Mouse (Mus musculus): ENCODE measurements around the gene Pimreg. TPM values are rescaled to one million over a fixed set of nuclear protein-coding genes. Genes with fewer than 3 reads are reported as not detected.
A peak's percentile ranks its signal among the peaks of the same experiment; 100 is the strongest.

Gene Pimreg
- polyA plus RNA-seq, 1 experiment from 2014 or later, result 107 TPM

- Histone ChIP-seq H3K36me3 (ENCODE audit: control insufficient read depth, insufficient read depth, low read length) (no peaks in the 10 kb centered on the region), H3K9ac (ENCODE audit: low read length) (no peak overlapping the region), H3K27me3 (replicated peaks; ENCODE audit: control insufficient read depth, insufficient read depth, low read length) (no peaks in the 10 kb centered on the region), H3K27ac (ENCODE audit: low read depth) (no peak overlapping the region), H3K4me2 (ENCODE audit: low read length) (no peak overlapping the region), H3K4me1 (replicated peaks; ENCODE audit: control insufficient read depth, insufficient read depth, low read length) (no peaks in the 10 kb centered on the region), H3K4me3 (ENCODE audit: low read depth, low read length) (no peak overlapping the region), H3K9me3 (ENCODE audit: control insufficient read depth, low read length) (no peaks in the 10 kb centered on the region)
- no peak for DNase-seq (ENCODE audit: low spot score)
- ATAC-seq (replicated peaks; ENCODE audit: low FRiP score, low TSS enrichment, low read depth), result no peak
- 33% methylated on average over 10 of the region's 10 CpGs for WGBS
Measured at GRCm38 (mm10) chr11:72023581-72023980, 18.3 kb upstream of the Pimreg start.

- Histone ChIP-seq H3K27ac (ENCODE audit: low read depth) (no peak overlapping the region), H3K27me3 (replicated peaks; ENCODE audit: control insufficient read depth, insufficient read depth, low read length) (no peaks in the 10 kb centered on the region), H3K9me3 (ENCODE audit: control insufficient read depth, low read length) (no peaks in the 10 kb centered on the region), H3K9ac (ENCODE audit: low read length) (no peak overlapping the region), H3K36me3 (ENCODE audit: control insufficient read depth, insufficient read depth, low read length) (no peaks in the 10 kb centered on the region), H3K4me1 (replicated peaks; ENCODE audit: control insufficient read depth, insufficient read depth, low read length) (no peaks in the 10 kb centered on the region), H3K4me2 (ENCODE audit: low read length) (no peak overlapping the region), H3K4me3 (ENCODE audit: low read depth, low read length) (no peak overlapping the region)
- no peak for DNase-seq (ENCODE audit: low spot score)
- ATAC-seq (replicated peaks; ENCODE audit: low FRiP score, low TSS enrichment, low read depth), result 0 out of 2 replicates have a peak, but pooled peaks have one; percentile 33
- WGBS, result 26% methylated on average over 5 of the region's 5 CpGs
Measured at GRCm38 (mm10) chr11:72024193-72024781, 17.5 kb upstream of the Pimreg start.

GRCm38 (mm10) chr11:72025843-72026242, 16.0 kb upstream of the Pimreg start:
- Histone ChIP-seq H3K27ac (ENCODE audit: low read depth) (no peak overlapping the region), H3K4me2 (ENCODE audit: low read length) (no peak overlapping the region), H3K27me3 (replicated peaks; ENCODE audit: control insufficient read depth, insufficient read depth, low read length) (0 out of 2 replicates have a peak, but pooled peaks cover 5% of the 10 kb centered on the region), H3K9me3 (ENCODE audit: control insufficient read depth, low read length) (no peaks in the 10 kb centered on the region), H3K36me3 (ENCODE audit: control insufficient read depth, insufficient read depth, low read length) (no peaks in the 10 kb centered on the region), H3K4me3 (ENCODE audit: low read depth, low read length) (no peak overlapping the region), H3K4me1 (replicated peaks; ENCODE audit: control insufficient read depth, insufficient read depth, low read length) (no peaks in the 10 kb centered on the region), H3K9ac (ENCODE audit: low read length) (no peak overlapping the region)
- no peak for ATAC-seq (replicated peaks; ENCODE audit: low FRiP score, low TSS enrichment, low read depth)
- WGBS, result 43% methylated on average over 5 of the region's 5 CpGs
- no peak for DNase-seq (ENCODE audit: low spot score)

GRCm38 (mm10) chr11:72026516-72026915, 15.3 kb upstream of the Pimreg start:
- Histone ChIP-seq H3K4me3 (ENCODE audit: low read depth, low read length) (no peak overlapping the region), H3K9ac (ENCODE audit: low read length) (no peak overlapping the region), H3K9me3 (ENCODE audit: control insufficient read depth, low read length) (no peaks in the 10 kb centered on the region), H3K27me3 (replicated peaks; ENCODE audit: control insufficient read depth, insufficient read depth, low read length) (0 out of 2 replicates have a peak, but pooled peaks cover 5% of the 10 kb centered on the region), H3K36me3 (ENCODE audit: control insufficient read depth, insufficient read depth, low read length) (no peaks in the 10 kb centered on the region), H3K4me1 (replicated peaks; ENCODE audit: control insufficient read depth, insufficient read depth, low read length) (no peaks in the 10 kb centered on the region), H3K27ac (ENCODE audit: low read depth) (no peak overlapping the region), H3K4me2 (ENCODE audit: low read length) (no peak overlapping the region)
- ATAC-seq (replicated peaks; ENCODE audit: low FRiP score, low TSS enrichment, low read depth) (no peak), DNase-seq (ENCODE audit: low spot score) (no peak)
- WGBS, result 89% methylated on average over 9 of the region's 9 CpGs

GRCm38 (mm10) chr11:72027836-72028235, 14.0 kb upstream of the Pimreg start:
- no peak overlapping the region for H3K4me3 ChIP-seq (ENCODE audit: low read depth, low read length)
- 68% methylated on average over 9 of the region's 9 CpGs for WGBS
- ATAC-seq (replicated peaks; ENCODE audit: low FRiP score, low TSS enrichment, low read depth) (no peak), DNase-seq (ENCODE audit: low spot score) (no peak)
- no peak overlapping the region for H3K4me2 ChIP-seq (ENCODE audit: low read length)
- no peaks in the 10 kb centered on the region for H3K4me1 ChIP-seq (replicated peaks; ENCODE audit: control insufficient read depth, insufficient read depth, low read length)
- H3K9me3 ChIP-seq (ENCODE audit: control insufficient read depth, low read length), result no peaks in the 10 kb centered on the region
- H3K9ac ChIP-seq (ENCODE audit: low read length), result no peak overlapping the region
- H3K27me3 ChIP-seq (replicated peaks; ENCODE audit: control insufficient read depth, insufficient read depth, low read length), result 0 out of 2 replicates have a peak, but pooled peaks cover 5% of the 10 kb centered on the region
- H3K36me3 ChIP-seq (ENCODE audit: control insufficient read depth, insufficient read depth, low read length), result no peaks in the 10 kb centered on the region
- no peak overlapping the region for H3K27ac ChIP-seq (ENCODE audit: low read depth)

- 0 out of 2 replicates have a peak, but pooled peaks have one; percentile 29 for ATAC-seq (replicated peaks; ENCODE audit: low FRiP score, low TSS enrichment, low read depth)
- H3K9ac ChIP-seq (ENCODE audit: low read length), result no peak overlapping the region
- H3K9me3 ChIP-seq (ENCODE audit: control insufficient read depth, low read length), result no peaks in the 10 kb centered on the region
- no peak overlapping the region for H3K4me3 ChIP-seq (ENCODE audit: low read depth, low read length)
- peak; percentile 60 for DNase-seq (ENCODE audit: low spot score)
- no peak overlapping the region for H3K27ac ChIP-seq (ENCODE audit: low read depth)
- H3K4me2 ChIP-seq (ENCODE audit: low read length), result no peak overlapping the region
- H3K4me1 ChIP-seq (replicated peaks; ENCODE audit: control insufficient read depth, insufficient read depth, low read length), result no peaks in the 10 kb centered on the region
- 17% methylated on average over 23 of the region's 23 CpGs for WGBS
- H3K27me3 ChIP-seq (replicated peaks; ENCODE audit: control insufficient read depth, insufficient read depth, low read length), result 0 out of 2 replicates have a peak, but pooled peaks cover 5% of the 10 kb centered on the region
- H3K36me3 ChIP-seq (ENCODE audit: control insufficient read depth, insufficient read depth, low read length), result no peaks in the 10 kb centered on the region
Measured at GRCm38 (mm10) chr11:72029143-72029542, 12.7 kb upstream of the Pimreg start.

- no peak overlapping the region for H3K4me2 ChIP-seq (ENCODE audit: low read length)
- DNase-seq (ENCODE audit: low spot score), result no peak
- H3K4me1 ChIP-seq (replicated peaks; ENCODE audit: control insufficient read depth, insufficient read depth, low read length), result no peaks in the 10 kb centered on the region
- H3K9me3 ChIP-seq (ENCODE audit: control insufficient read depth, low read length), result no peaks in the 10 kb centered on the region
- H3K27me3 ChIP-seq (replicated peaks; ENCODE audit: control insufficient read depth, insufficient read depth, low read length), result 0 out of 2 replicates have a peak, but pooled peaks cover 5% of the 10 kb centered on the region
- no peak overlapping the region for H3K4me3 ChIP-seq (ENCODE audit: low read depth, low read length)
- WGBS, result 95% methylated on average over 7 of the region's 7 CpGs
- no peak for ATAC-seq (replicated peaks; ENCODE audit: low FRiP score, low TSS enrichment, low read depth)
- no peak overlapping the region for H3K27ac ChIP-seq (ENCODE audit: low read depth)
- H3K36me3 ChIP-seq (ENCODE audit: control insufficient read depth, insufficient read depth, low read length), result no peaks in the 10 kb centered on the region
- no peak overlapping the region for H3K9ac ChIP-seq (ENCODE audit: low read length)
Measured at GRCm38 (mm10) chr11:72031353-72031752, 10.5 kb upstream of the Pimreg start.

- 82% methylated on average over 4 of the region's 4 CpGs for WGBS
Measured at GRCm38 (mm10) chr11:72032091-72032490, 9.7 kb upstream of the Pimreg start.

GRCm38 (mm10) chr11:72032589-72032988, 9.2 kb upstream of the Pimreg start:
- DNase-seq (ENCODE audit: low spot score) (no peak), ATAC-seq (replicated peaks; ENCODE audit: low FRiP score, low TSS enrichment, low read depth) (no peak)
- Histone ChIP-seq H3K4me2 (ENCODE audit: low read length) (no peak overlapping the region), H3K4me3 (ENCODE audit: low read depth, low read length) (no peak overlapping the region), H3K36me3 (ENCODE audit: control insufficient read depth, insufficient read depth, low read length) (no peaks in the 10 kb centered on the region), H3K9me3 (ENCODE audit: control insufficient read depth, low read length) (no peaks in the 10 kb centered on the region), H3K4me1 (replicated peaks; ENCODE audit: control insufficient read depth, insufficient read depth, low read length) (no peaks in the 10 kb centered on the region), H3K27me3 (replicated peaks; ENCODE audit: control insufficient read depth, insufficient read depth, low read length) (0 out of 2 replicates have a peak, but pooled peaks cover 5% of the 10 kb centered on the region), H3K27ac (ENCODE audit: low read depth) (no peak overlapping the region), H3K9ac (ENCODE audit: low read length) (no peak overlapping the region)
- 89% methylated on average over 3 of the region's 3 CpGs for WGBS

More at GRCm38 (mm10) chr11:72032091-72032490, 9.7 kb upstream of the Pimreg start:
- Histone ChIP-seq H3K27me3 (replicated peaks; ENCODE audit: control insufficient read depth, insufficient read depth, low read length) (0 out of 2 replicates have a peak, but pooled peaks cover 5% of the 10 kb centered on the region), H3K9ac (ENCODE audit: low read length) (no peak overlapping the region), H3K9me3 (ENCODE audit: control insufficient read depth, low read length) (no peaks in the 10 kb centered on the region), H3K4me2 (ENCODE audit: low read length) (no peak overlapping the region), H3K4me3 (ENCODE audit: low read depth, low read length) (no peak overlapping the region), H3K27ac (ENCODE audit: low read depth) (no peak overlapping the region), H3K4me1 (replicated peaks; ENCODE audit: control insufficient read depth, insufficient read depth, low read length) (no peaks in the 10 kb centered on the region), H3K36me3 (ENCODE audit: control insufficient read depth, insufficient read depth, low read length) (no peaks in the 10 kb centered on the region)
- DNase-seq (ENCODE audit: low spot score) (no peak), ATAC-seq (replicated peaks; ENCODE audit: low FRiP score, low TSS enrichment, low read depth) (no peak)
